In genomic region chr9:26792829-26793228, GRCm38 (mm10) we compare ENCODE assay signal across 13 mouse cellular contexts. TPM values are rescaled to one million over a fixed set of nuclear protein-coding genes. Genes with fewer than 3 reads are reported as not detected.
DNase-seq lines count a peak whose midpoint lies in the region.
"Had no signal": no experiment of that assay in that cellular context is flagged by ENCODE, and none has a peak within 500 bp of the region (broad histone marks: within the 10 kb centered on the region; RNA-seq: fewer than 3 reads in every experiment).

No protein-coding gene starts in this region.

- DNase-seq in gastrocnemius, postnatal 25 days: peak; percentile 77
- no peak for DNase-seq in gastrocnemius, postnatal 10 days
- peak; percentile 71 for DNase-seq in lung, postnatal 25 days (ENCODE audit: low spot score)
- DNase-seq in lung, postnatal 4 days: no peak
- peak; percentile 44 for DNase-seq in urinary bladder, postnatal 14 days (ENCODE audit: low spot score)
- DNase-seq in urinary bladder, adult 18-20 months (ENCODE audit: low spot score in 2 of 2): no peak
- DNase-seq in adrenal gland, postnatal 25 days: no peak
- DNase-seq: kidney, adult 11 months; kidney, postnatal 4 days; layer of hippocampus, postnatal 36 days had no signal

RNA-seq across cellular contexts. Expression of gene Glb1l2, which starts 13.4 kb away (rescaled TPM):
- 10 to 100 TPM in 1 of 2 experiments, 1 to 10 TPM in 1; 4.6 to 12.2 TPM for total RNA-seq in gastrocnemius, postnatal 25 days (2021)
- total RNA-seq in gastrocnemius, postnatal 10 days (2021): 1 to 10 TPM; 2.7 to 4.4 TPM
- 3.7 and 4.0 TPM in 2 replicates for total RNA-seq in adrenal gland, postnatal 25 days (2021)
- total RNA-seq: common myeloid progenitor, adult 5-6 weeks had no signal

RNA-seq across cellular contexts. Expression of gene B3gat1, which starts 59.3 kb away (rescaled TPM):
- 1 to 10 TPM in 1 of 2 experiments, under 1 TPM in 1; 0.38 to 1.4 TPM for total RNA-seq in gastrocnemius, postnatal 25 days (2021)
- 1 to 10 TPM; 6.0 to 7.0 TPM for total RNA-seq in gastrocnemius, postnatal 10 days (2021)
- 0.81 and 1.5 TPM in 2 replicates for total RNA-seq in adrenal gland, postnatal 25 days (2021)
- total RNA-seq: common myeloid progenitor, adult 5-6 weeks; heart, adult 18-20 months; megakaryocyte progenitor cell, adult 5-6 weeks had no signal

Comparison
In these comparisons a context has a peak if more than half of its experiments do, and no peak if none do; other contexts are left out.
1. DNase-seq: peak in gastrocnemius, postnatal 25 days (single experiment), lung, postnatal 25 days (single experiment) and urinary bladder, postnatal 14 days (single experiment); none in gastrocnemius, postnatal 10 days (single experiment), lung, postnatal 4 days (0 of 2), urinary bladder, adult 18-20 months (0 of 2) and adrenal gland, postnatal 25 days (single experiment).